ENCODE assay signal across 24 mouse cellular contexts in the genomic region with DNA sequence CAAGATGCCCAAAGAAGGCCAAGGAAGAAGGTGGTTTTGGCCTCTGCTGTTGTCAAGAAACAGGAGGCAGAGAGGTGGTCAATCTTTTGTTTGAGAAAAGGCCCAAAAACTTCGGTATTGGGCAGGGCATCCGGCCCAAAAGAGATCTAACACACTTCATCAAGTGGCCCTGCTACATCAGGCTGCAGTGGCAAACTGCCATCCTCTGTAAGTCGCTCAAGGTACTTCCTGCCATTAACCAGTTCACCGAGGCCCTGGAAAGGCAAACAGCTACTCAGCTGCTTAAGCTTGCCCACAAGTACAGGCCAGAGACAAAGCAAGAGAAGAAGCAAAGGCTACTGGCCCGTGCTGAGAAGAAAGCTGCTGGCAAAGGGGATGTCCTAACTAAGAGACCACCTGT. TPM values are rescaled to one million over a fixed set of nuclear protein-coding genes. Genes with fewer than 3 reads are reported as not detected.
DNase-seq lines count a peak whose midpoint lies in the region; TF ChIP-seq lines count a peak whose summit lies in the region.
"Had no signal": no experiment of that assay in that cellular context is flagged by ENCODE, and none has a peak within 500 bp of the region (broad histone marks: within the 10 kb centered on the region; RNA-seq: fewer than 3 reads in every experiment).

No protein-coding gene starts in this region.

- no peak overlapping the region for H3K27ac ChIP-seq in kidney, adult 2 months (ENCODE audit: insufficient read depth, low read depth, low read length)
- H3K27ac ChIP-seq: embryonic facial prominence, embryonic 12.5 days; embryonic facial prominence, embryonic 15.5 days; gastrocnemius, adult 2 months; heart, embryonic 15.5 days; hindbrain, embryonic 14.5 days; hindbrain, postnatal 0 days had no signal

- 59% methylated on average over 5 of the region's 5 CpGs for WGBS in kidney, adult 2 months

- no peaks in the 10 kb centered on the region for H3K4me1 ChIP-seq in kidney, adult 2 months (ENCODE audit: control insufficient read depth, insufficient read depth, low read length)
- H3K4me1 ChIP-seq: embryonic facial prominence, embryonic 12.5 days; embryonic facial prominence, embryonic 15.5 days; heart, embryonic 12.5 days; heart, embryonic 15.5 days had no signal

- peaks cover 2% of the 10 kb centered on the region; the same call in 1 of the 2 replicates for H3K36me3 ChIP-seq in kidney, adult 2 months (ENCODE audit: control insufficient read depth, insufficient read depth, low read length)

- H3K27me3 ChIP-seq in kidney, adult 2 months (replicated peaks; ENCODE audit: control insufficient read depth, insufficient read depth, low read length) = no peaks in the 10 kb centered on the region
- H3K27me3 ChIP-seq: embryonic facial prominence, embryonic 12.5 days; embryonic facial prominence, embryonic 15.5 days; heart, embryonic 12.5 days; heart, embryonic 15.5 days had no signal

- no peak for TF ChIP-seq CTCF in kidney, adult 2 months (conservative IDR thresholded peaks at IDR 0.05; ENCODE audit: insufficient read depth, insufficient read length, low read depth, low read length)

- no peak for TF ChIP-seq POLR2A in kidney, adult 2 months (IDR thresholded peaks at IDR 0.05; ENCODE audit: low read depth, low read length)

- no peak overlapping the region for H3K4me3 ChIP-seq in kidney, adult 2 months (ENCODE audit: insufficient read depth, low read depth, low read length)
- H3K4me3 ChIP-seq: embryonic facial prominence, embryonic 12.5 days; embryonic facial prominence, embryonic 15.5 days; gastrocnemius, adult 2 months; heart, embryonic 12.5 days; heart, embryonic 15.5 days had no signal

- DNase-seq in adrenal gland, adult 2 months = peak; percentile 38
- DNase-seq in adrenal gland, adult 18-20 months (ENCODE audit: low spot score in 2 of 2) = no peak
- DNase-seq in kidney, adult 2 months = peak; percentile 10
- no peak for DNase-seq in kidney, adult 9 months
- DNase-seq in lung, postnatal 25 days (ENCODE audit: low spot score) = peak; percentile 22
- DNase-seq in lung, postnatal 14 days = no peak
- DNase-seq in adrenal gland, postnatal 14 days = peak; percentile 48
- no peak for DNase-seq in left cerebral cortex, adult 9 months (ENCODE audit: low spot score in 2 of 2)
- DNase-seq: B cell, adult 2 months; cerebellum, adult 11 months; cerebellum, adult 2 months; cerebellum, adult 9-11 months; cerebellum, postnatal 25 days; forebrain, postnatal 0 days; gastrocnemius, adult 2 months; gastrocnemius, postnatal 14 days; heart, adult 11 months; heart, postnatal 4 days had no signal

RNA-seq across cellular contexts. Expression of a gene that starts 29.3 kb away (rescaled TPM):
- total RNA-seq in adrenal gland, adult 2 months (2021) = 10 to 100 TPM; 37.9 to 71.3 TPM
- polyA plus RNA-seq in adrenal gland, adult 2 months (2012; rRNA removed) = 38.5 and 39.2 TPM in 2 replicates
- total RNA-seq in adrenal gland, adult 18-20 months (2021) = 10 to 100 TPM; 42.7 to 62.5 TPM
- 7.8 and 9.4 TPM in 2 replicates for polyA plus RNA-seq in kidney, adult 2 months (2012; rRNA removed)
- 37.0 and 40.0 TPM in 2 replicates for total RNA-seq in adrenal gland, postnatal 14 days (2021)

RNA-seq across cellular contexts. Expression of a gene that starts 50.9 kb away (rescaled TPM):
- 10 to 100 TPM; 22.4 to 22.8 TPM for total RNA-seq in adrenal gland, adult 2 months (2021)
- polyA plus RNA-seq in adrenal gland, adult 2 months (2012; rRNA removed) = 8.0 and 8.3 TPM in 2 replicates
- total RNA-seq in adrenal gland, adult 18-20 months (2021) = 10 to 100 TPM; 20.9 to 24.0 TPM
- polyA plus RNA-seq in kidney, adult 2 months (2012; rRNA removed) = 3.6 and 4.1 TPM in 2 replicates
- 20.5 and 21.7 TPM in 2 replicates for total RNA-seq in adrenal gland, postnatal 14 days (2021)

Comparison
In these comparisons a context has a peak if more than half of its experiments do, and no peak if none do; other contexts are left out.
1. DNase-seq: peak in adrenal gland, adult 2 months (single experiment), kidney, adult 2 months (single experiment), lung, postnatal 25 days (single experiment) and adrenal gland, postnatal 14 days (single experiment); none in adrenal gland, adult 18-20 months (0 of 2), kidney, adult 9 months (single experiment), lung, postnatal 14 days (single experiment) and left cerebral cortex, adult 9 months (0 of 2).